Mouse (Mus musculus) hindbrain, postnatal 0 days (tissue): Measurements from ENCODE around the gene Pdzd9. TPM values are rescaled to one million over a fixed set of nuclear protein-coding genes. Genes with fewer than 3 reads are reported as not detected.

Experiments used
- ATAC-seq: fragments of 200-750 bp; cut with Nextera tagmentation; 2 replicates; pipeline ENCODE4 v1.8.0; 2017; ENCODE audit warnings: mild to moderate bottlenecking, moderate TSS enrichment, moderate library complexity
- DNase-seq: peaks from one replicate; pipeline ENCODE4 v3.0.0-alpha.2; 2015; ENCODE audit warnings: low spot score
- H3K27ac ChIP-seq: fragments of 300-500 bp; sonication (generic); 2 replicates; pipeline ENCODE4 v1.5.1; 2014; ENCODE audit warnings: mild to moderate bottlenecking
- H3K27me3 ChIP-seq: fragments of 300-500 bp; sonication (generic); 2 replicates; pipeline ENCODE4 v1.6.1; 2014; ENCODE audit warnings: low read length, mixed read lengths; ENCODE audit not compliant: insufficient read depth
- H3K36me3 ChIP-seq: fragments of 300-500 bp; sonication (generic); 2 replicates; pipeline ENCODE4 v1.6.1; 2014; ENCODE audit warnings: low read length, mixed read lengths; ENCODE audit not compliant: insufficient read depth
- H3K4me1 ChIP-seq: fragments of 300-500 bp; sonication (generic); 2 replicates; pipeline ENCODE4 v1.6.1; 2014; ENCODE audit warnings: antibody characterized with exemption, low read length, mixed read lengths; ENCODE audit not compliant: insufficient read depth
- H3K4me2 ChIP-seq: fragments of 300-500 bp; sonication (generic); 2 replicates; pipeline ENCODE4 v1.6.1; 2014; ENCODE audit warnings: low read depth, mild to moderate bottlenecking, low read length, moderate library complexity, mixed read lengths
- H3K4me3 ChIP-seq: fragments of 300-500 bp; sonication (generic); 2 replicates; pipeline ENCODE4 v1.5.1; 2014; ENCODE audit warnings: low read length
- H3K9ac ChIP-seq: fragments of 300-500 bp; sonication (generic); replicated peaks from 2 replicates; pipeline ENCODE4 v1.6.1; 2014; ENCODE audit warnings: mild to moderate bottlenecking, low read length, moderate library complexity, mixed read lengths
- H3K9me3 ChIP-seq: fragments of 300-500 bp; sonication (generic); 2 replicates; pipeline ENCODE4 v1.6.1; 2016; ENCODE audit warnings: low read length, mixed read lengths
- CTCF ChIP-seq: IDR thresholded peaks from 2 replicates; pipeline ENCODE4 v1.5.1; 2016; ENCODE audit warnings: antibody characterized with exemption, control low read depth, low read depth
- WGBS: fragments of 180-500 bp; shearing (Covaris S2); extraction: QIAGEN DNeasy Blood & Tissue Kit; methylation state at CpG from one replicate; pipeline ENCODE4 v1.1.7; 2014; 5-methylcytosine and 5-hydroxymethylcytosine counted together
- polyA plus RNA-seq: library from polyadenylated mRNA; unstranded; fragments of >200 nt; fragmentation: Nextera tagmentation; extraction: Ambion mirVana; gene quantifications from 2 replicates; pipeline ENCODE4 v1.2.1, GENCODE M21; 2015
- total RNA-seq: library from RNA; depleted of rRNA; stranded (reverse); fragments of >200 nt; gene quantifications from 2 replicates; pipeline ENCODE4 v1.2.3, GENCODE M21; 2014; rRNA removed

The Pdzd9 gene
- total and polyA plus RNA-seq, 2 experiments from 2014 or later, result 0.40 to 0.99 TPM

GRCm38 (mm10) chr7:120620075-120620771 is 49.9 kb downstream of the Pdzd9 start:
- WGBS, result 69% methylated on average over 8 of the region's 8 CpGs
- DNase-seq, result no peak
- Histone ChIP-seq H3K9me3 (no peaks in the 10 kb centered on the region), H3K4me2 (no peak overlapping the region), H3K36me3 (no peaks in the 10 kb centered on the region), H3K9ac (no peak overlapping the region), H3K4me3 (no peak overlapping the region), H3K4me1 (no peaks in the 10 kb centered on the region), H3K27ac (no peak overlapping the region), H3K27me3 (no peaks in the 10 kb centered on the region; the same call in 1 of the 2 replicates)
- ATAC-seq, result no peak
- no peak for TF ChIP-seq CTCF

Other genes with a start within 250 kb of the Pdzd9 start
- 151 and 165 TPM in 2 replicates for gene Uqcrc2, start 35.2 kb downstream of the Pdzd9 start, total RNA-seq
- gene Uqcrc2, start 35.2 kb downstream of the Pdzd9 start, polyA plus RNA-seq, result 244 and 258 TPM in 2 replicates
- gene Mosmo, start 7.3 kb upstream of the Pdzd9 start, total RNA-seq, result 18.9 and 24.6 TPM in 2 replicates
- gene Mosmo, start 7.3 kb upstream of the Pdzd9 start, polyA plus RNA-seq, result 12.2 and 12.3 TPM in 2 replicates
- 2.4 and 2.6 TPM in 2 replicates for gene Vwa3a, start 69.0 kb upstream of the Pdzd9 start, total RNA-seq
- gene Vwa3a, start 69.0 kb upstream of the Pdzd9 start, polyA plus RNA-seq, result 1.6 and 1.8 TPM in 2 replicates
- 0.58 TPM in 1 of 2 replicates, not detected in the other for gene Gm5737, start 142.0 kb upstream of the Pdzd9 start, total RNA-seq
- 0.11 and 0.14 TPM in 2 replicates for gene Gm5737, start 142.0 kb upstream of the Pdzd9 start, polyA plus RNA-seq
- 30.7 and 44.6 TPM in 2 replicates for gene Eef2k, start 172.5 kb upstream of the Pdzd9 start, total RNA-seq
- 31.5 and 32.1 TPM in 2 replicates for gene Eef2k, start 172.5 kb upstream of the Pdzd9 start, polyA plus RNA-seq
- gene Polr3e, start 247.4 kb upstream of the Pdzd9 start, total RNA-seq, result 21.1 and 25.2 TPM in 2 replicates
- 17.1 and 20.0 TPM in 2 replicates for gene Polr3e, start 247.4 kb upstream of the Pdzd9 start, polyA plus RNA-seq